Mouse (Mus musculus) E14TG2a.4 (cell line): ENCODE results near the gene Itgb3.

Experiments
- CTCF ChIP-seq: conservative IDR thresholded peaks from 2 replicates; pipeline ENCODE4 v1.5.1; 2014; ENCODE audit warnings: low read length
- NANOG ChIP-seq: IDR thresholded peaks from 2 replicates; pipeline ENCODE4 v1.6.1; 2014; ENCODE audit warnings: borderline replicate concordance, low read length, mixed read lengths

GRCm38 (mm10) chr11:104580606-104581005, 27.2 kb upstream of the Itgb3 start:
- TF ChIP-seq CTCF (no peak), NANOG (no peak)
